Mouse (Mus musculus): ENCODE measurements at regions not wholly inside any gene's neighbourhood (a gene's known extent, or its start where the extent isn't known, plus 50 kb on each side); places are given as distances from the start of the nearest gene placed in this dataset.

DNA sequence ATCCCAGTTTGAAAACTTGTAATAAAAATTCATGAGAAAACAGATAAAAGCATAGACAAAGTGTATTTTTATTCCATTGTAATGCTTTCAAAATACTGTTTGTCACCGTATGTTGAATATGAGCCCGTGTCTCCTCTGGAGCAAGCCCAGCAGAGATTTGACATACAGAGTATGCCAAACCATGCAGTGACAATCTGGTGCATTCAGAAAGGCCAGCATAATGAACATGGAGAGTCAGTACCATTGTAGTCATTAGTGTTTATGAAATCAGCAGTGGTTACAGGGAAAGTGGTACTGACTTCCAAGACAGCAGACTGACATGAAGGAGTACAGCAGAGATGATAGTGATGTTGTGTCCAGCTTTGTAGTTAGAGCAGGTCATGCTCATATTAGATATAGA, 1034.9 kb downstream of the Gm597 start:
- DNase-seq (ENCODE audit: low spot score in 2 of 2) = peak in 1 of 2 experiments; percentile 16

All from layer of hippocampus, postnatal 10 days (tissue).